Mouse (Mus musculus) gonadal fat pad, adult 2 months (tissue): ENCODE results near the gene Vinac1. TPM values are rescaled to one million over a fixed set of nuclear protein-coding genes. Genes with fewer than 3 reads are reported as not detected.

ENCODE experiments used
- DNase-seq: peaks from one replicate; pipeline ENCODE4 v3.0.0-alpha.2; 2012; ENCODE audit warnings: low read depth
- polyA plus RNA-seq: library from polyadenylated mRNA; depleted of rRNA; stranded (reverse); fragments of >200 nt; gene quantifications from 2 replicates; pipeline ENCODE4 v1.2.3, GENCODE M21; 2012; rRNA removed

Gene Vinac1
- 0.18 and 0.19 TPM in 2 replicates for polyA plus RNA-seq

DNA sequence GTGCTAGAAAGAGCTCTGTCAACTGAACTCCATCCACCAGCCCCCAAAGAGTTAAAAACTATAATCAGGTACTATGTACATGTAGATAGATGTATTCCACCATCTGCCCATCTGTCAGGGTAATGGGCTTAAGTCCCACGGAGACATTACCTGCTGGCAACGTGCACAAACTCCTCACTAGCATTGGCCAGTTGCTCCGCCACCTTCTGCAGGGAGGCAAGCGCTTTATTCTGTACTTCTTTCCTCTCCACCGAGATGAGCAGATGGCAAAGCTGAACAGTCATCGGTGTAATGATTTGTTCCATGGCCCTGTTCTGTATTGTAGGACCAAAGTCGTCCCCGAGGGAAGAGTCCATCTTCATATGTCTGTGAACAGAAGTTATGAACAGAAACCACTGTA, at the start of gene Vinac1:
TSS of gene Vinac1 (minus strand) at position 362 of the 400 bp plus-strand sequence.
- DNase-seq, result no peak

DNA sequence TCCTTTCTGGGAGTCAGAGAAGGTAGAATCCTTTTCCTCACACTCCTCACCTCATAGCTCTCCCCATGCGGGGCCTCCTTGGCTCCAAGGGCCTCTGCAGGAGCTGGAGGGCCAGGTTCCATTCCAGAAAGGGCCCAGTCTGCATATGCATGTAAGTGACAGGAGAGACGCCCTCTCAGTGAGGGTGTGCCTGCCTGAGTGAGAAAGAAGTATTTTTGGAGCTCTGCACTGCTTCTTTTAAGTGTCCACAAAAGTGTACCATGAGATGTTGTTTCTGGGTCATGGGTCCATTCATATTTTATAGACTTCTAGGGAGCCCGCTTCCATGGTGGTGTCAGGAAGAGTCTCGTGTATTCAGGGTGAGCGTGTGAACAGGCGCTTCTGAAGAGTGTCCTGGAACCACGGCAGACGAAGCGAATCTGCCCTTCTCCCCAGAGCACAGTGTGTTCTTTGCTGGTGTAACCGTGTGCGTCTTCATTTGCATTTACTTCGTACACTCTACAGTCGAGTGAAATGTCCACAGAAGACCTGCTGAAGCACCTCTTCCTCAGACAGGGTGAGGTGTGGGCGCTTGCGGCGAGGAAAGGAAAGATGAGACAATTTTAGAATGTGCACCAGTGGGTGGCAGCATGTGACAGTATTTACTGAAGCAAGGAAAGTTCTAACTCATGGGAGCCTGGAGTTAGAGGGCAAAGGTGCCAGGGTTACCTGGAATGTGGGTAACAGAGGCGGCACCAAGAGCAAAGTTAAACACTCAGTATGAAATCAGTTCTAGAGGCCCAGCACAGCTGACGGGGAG, 46.2 kb upstream of the Vinac1 start:
- DNase-seq, result no peak

DNA sequence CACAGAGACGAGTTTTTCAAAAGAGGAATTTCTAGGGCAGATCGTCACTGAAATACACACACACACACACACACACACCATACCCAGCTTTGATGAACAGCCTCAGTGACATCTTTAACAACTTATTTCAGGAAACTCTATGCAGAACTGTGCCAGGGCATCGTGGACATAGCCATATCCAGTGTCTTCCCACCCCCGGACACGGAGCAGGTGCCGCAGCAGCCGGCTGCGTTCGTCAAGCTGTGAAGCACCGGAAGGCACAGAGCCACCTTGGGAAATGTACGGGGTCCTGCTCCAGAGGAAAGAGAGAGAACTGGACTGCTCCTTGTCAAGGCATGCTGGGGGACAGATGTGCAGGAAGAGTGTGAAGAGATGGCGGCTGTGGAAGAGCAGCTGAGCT, 44.8 kb upstream of the Vinac1 start:
- no peak for DNase-seq

DNA sequence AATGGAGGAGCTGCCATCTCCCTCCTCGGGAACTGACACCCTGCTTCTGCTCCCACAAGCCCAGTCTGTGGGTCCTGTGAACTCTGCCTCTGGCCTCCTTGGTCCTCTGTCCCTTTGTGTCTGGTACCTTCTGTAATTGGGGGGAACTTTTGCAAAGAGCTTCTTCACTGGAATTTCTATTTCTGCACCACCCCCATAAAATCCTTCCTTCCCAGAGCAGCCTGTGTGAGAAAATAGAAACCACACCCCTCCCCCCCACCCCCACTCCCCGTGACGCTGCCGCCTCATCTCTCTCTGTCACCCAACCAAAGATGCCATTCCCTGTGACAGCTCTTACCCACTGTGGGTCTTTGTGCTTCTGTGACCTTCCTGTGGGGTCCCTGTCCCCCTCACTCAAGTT, 42.4 kb upstream of the Vinac1 start:
- no peak for DNase-seq

DNA sequence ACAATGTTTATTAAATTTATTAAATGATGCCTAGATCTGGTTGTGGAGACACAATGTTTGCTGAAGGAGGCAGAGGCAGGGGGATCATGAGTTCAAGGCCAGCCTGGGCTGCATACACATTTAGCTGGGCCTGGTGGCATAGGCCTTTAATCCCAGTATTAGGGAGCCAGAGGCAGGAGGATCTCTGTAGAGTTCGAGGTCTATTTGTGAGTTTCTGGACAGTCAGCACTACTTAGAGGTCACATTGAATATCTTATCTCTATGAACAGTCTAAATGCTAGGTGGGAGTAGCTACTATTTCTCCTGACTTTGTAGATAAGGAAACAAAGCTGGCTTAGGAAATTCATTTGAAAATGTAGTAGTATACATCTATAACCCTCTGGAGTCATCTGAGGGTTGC, 39.5 kb upstream of the Vinac1 start:
- DNase-seq, result no peak

DNA sequence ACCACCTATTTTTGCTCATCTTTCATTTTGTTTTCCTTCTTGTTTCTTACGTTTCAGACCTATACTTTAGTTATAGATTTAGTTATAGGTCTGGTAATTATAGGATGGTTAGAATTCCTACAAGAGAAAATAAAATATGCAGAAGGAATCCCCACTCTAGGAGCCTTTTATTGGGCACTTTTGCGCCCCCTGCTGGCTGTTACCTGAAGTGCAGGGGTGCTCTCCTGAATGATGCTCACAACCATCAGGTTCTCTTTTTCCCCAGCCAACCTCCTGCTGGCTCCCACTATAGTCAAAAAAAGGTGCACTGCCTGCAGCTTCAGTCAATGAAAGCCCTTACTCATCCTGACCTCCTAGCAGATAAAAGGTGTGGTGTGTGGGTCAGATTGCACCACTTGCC, 37.0 kb upstream of the Vinac1 start:
- no peak for DNase-seq

DNA sequence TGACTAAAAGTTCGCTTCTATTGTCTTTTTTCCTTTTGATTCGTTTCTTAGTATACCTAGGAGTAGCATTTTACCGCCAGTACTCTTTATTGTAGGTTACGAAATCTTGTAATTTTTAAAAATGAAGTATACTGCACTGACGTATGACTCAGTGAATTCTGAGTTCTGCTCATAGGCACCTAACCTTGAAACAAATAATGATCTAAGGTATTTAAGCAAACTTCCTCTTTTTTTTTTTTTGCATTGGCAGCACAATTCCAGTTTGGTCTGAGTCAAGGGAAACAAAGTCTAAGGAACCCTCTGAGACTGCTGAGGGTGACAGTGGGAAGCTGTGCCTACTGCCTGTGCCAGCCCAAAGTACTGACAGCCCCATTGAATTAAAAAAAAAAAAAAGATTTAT, 35.5 kb upstream of the Vinac1 start:
- no peak for DNase-seq

DNA sequence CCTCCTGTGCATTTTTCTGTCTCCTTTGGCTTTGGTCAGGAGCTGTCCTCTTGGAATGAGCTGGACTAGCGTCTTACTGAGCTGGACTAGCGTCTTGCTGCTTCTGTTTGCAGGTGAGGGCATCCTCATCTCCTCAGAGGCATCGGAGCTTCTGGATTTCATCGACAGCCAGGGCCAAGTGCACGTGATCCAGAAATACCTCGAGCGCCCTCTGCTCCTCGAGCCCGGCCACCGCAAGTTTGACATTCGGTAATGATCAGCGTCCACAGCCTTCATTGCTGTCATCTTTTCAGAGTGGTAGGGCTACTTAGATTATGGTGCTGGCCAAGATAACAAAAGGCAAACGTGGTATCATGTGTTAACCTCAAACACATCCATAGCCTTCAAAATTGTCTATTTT, 33.1 kb upstream of the Vinac1 start:
- DNase-seq, result no peak

DNA sequence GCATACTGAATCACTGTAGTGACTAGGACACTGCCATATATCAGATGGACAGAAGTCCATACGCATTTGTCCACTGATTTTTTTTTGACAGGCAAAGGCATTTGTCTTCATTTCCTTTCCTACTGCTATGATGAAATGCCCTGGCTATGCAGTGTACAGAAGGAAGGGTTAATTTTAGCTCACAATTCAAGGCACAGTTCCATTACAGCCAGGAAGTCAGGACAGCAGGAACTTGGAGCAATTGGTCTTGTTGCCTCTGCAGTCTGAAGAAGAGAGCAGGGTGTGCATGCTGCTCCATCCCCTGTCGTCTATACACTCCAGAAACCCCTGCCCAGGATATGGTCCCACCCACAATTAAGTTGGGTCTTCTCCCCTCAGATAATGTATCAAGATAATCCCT, 31.2 kb upstream of the Vinac1 start:
- no peak for DNase-seq

DNA sequence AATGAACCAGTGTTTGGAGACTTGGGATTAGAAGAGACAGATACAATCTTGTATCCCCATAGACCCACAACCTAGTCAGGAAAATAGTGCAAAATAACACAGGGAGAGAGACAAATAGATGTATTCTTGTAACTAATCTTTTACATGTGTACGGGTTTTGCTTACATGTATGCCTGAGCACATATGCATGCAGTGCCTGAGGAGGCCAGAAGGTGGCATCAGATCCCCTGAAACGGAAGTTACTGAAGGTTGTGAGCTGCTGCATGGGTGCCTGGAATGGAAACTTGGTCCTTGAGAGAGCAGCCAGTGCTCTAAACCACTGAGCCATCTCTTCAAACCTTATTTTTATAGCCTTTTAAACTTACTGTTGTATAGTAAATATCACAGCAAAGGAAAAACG, 30.3 kb upstream of the Vinac1 start:
- no peak for DNase-seq

DNA sequence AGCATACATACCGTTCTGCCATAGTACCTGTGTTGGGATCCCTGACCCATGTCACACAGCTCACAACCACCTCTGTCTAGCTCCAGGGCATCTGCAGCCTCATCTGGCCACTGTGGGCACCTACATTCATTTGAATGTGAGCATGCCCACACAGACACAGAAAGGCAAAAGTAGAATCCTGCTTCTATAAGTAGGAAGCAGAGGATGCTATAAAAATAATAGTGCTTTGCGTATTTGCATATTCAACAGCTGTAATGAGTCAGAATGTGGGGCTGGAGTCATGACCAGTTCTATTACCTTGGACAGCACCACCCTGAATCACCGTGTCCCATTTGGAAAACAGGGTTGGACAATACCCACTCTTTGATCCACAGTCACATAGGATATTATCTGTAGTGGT, 22.3 kb upstream of the Vinac1 start:
- no peak for DNase-seq

DNA sequence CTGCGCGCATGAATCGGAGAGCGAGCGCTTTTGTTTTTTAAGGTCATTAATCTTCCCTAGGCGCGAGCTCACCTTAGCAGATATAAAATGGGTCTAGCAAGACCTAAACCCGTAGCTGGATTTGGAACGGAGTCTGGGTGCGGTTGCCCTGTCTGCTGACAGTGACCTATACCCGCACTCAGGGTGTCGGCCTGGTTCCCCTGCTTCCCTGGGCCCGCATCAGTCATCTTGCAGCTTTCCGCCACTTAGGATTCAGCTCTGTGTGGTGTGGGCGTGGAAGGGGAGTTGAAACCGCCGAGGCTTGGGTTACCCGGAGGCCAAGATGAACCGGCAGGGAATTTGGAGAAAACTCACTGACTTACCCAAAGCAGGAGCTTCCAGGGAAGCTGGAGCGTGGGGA, 18.4 kb upstream of the Vinac1 start:
- no peak for DNase-seq

DNA sequence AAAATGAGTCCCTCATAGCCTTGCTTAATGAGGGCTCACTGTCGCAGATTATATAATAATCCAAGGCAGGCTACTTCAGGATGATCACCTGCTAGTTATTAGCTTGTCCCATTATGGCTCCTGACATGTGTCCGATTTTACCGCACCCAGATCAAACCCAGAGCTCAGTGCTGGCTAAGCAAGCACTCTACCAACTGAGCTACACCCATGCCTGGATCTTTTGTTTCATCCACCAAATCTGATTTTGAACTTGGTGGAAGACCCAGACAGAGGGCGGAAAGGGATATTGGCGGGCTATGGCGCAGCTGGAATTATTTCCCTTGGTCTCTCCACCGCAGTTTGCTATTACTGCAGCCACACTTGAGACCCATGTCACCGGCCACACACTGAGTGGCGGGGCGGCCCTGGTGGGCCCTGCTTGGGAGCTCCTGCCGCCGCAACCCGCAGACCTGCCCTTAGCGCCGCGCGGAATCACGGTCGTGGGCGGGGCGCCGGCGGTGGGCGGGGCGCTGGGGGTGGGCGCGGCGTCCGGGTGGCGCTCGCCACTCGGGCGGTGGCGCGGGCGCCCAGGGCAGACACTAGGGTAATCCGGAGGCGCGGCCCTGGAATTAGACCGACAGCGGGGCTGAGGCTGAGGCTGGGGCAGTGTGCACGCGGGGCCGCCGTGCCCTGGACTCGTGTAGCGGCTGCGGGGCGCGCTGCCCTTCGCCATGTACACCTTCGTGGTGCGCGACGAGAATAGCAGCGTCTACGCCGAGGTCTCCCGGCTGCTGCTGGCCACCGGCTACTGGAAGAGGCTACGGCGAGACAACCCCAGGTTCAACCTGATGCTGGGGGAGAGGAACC, 17.7 kb upstream of the Vinac1 start, which contains the start of gene Ttl:
TSS of gene Ttl (plus strand) at position 506 of the 846 bp plus-strand sequence.
- no peak for DNase-seq

DNA sequence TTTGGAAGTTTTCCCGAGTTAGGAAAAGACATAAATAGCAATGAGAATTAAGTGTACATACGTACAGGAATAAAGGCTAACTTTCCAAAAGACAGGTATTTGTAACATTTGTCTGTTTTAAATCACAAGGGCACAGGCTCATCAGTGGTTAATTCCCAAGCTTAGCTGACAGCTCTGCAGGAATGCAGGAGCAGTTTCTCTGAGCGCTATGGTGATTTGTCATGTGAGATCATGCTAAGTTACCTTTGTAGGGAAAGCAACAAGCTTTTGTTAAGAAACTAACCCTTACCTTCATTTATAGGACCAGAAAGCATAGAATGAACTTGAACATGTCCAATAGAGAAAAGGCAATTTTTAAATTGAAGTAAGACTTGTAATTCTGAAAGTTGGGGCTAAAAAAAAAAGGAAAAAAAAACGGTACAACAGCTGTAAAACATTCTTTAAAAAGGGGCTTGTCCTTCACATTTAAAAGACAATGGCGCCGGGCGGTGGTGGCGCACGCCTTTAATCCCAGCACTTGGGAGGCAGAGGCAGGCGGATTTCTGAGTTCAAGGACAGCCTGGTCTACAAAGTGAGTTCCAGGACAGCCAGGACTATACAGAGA, 13.6 kb upstream of the Vinac1 start:
- DNase-seq, result no peak

DNA sequence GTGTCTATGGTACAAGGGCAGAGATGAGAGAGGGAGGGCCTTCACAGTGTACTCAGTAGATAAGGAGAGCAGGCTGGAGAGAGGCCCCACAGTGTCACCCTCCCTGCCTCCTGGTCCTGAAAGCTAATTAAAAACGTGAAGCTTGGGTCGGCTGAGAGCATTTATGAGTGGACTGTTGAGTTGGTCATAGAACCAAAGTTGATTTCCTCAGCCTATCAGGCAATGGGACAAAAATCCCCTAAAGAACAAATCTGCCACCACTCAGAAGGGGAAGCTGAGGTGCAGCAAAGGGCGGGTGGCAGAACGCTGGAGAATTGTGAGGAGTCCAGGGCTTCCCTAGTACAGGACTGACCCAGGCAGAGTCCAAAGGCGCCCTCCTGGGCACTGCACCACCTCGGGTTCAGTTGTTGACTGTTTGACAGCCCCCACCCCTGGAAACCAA, 10.0 kb upstream of the Vinac1 start:
- DNase-seq, result no peak

DNA sequence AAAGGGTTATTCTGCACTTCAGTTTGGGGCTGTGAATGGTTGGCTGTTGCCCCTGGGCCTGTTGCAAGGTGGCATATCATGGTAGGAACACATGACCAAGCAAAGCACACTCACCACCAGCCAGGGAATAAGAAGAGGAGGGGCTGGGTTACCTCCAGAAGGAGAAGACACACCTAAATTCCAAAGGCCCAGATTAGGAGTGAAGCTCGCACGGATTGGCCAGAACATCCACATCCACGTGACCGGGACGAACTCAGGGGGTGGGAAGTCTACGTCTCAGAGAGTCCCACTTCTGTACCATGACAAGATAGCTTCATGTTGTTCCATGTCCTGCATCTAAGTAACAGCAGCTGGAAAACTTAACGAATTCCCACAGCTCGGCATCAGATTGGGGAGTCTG, 9.3 kb upstream of the Vinac1 start:
- no peak for DNase-seq

DNA sequence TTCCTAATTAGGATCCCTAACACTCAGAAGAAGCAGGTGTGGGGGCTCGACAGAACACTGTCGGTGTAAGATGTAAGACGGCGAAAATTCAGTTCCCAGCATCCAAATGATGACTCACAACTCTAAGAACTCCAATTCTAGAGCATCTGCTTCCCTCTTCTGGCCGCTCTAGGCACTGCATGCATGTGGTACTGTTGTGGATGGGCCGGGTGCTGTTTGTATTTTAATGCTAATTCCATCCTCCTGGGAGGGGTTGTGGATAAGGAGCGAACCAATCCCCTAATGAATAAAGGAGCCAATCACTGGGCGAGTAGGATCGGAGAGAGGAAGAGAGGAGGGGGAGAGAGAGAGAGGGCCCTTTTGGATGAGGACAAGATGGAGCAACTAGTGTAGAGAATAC, 8.6 kb upstream of the Vinac1 start:
- no peak for DNase-seq

DNA sequence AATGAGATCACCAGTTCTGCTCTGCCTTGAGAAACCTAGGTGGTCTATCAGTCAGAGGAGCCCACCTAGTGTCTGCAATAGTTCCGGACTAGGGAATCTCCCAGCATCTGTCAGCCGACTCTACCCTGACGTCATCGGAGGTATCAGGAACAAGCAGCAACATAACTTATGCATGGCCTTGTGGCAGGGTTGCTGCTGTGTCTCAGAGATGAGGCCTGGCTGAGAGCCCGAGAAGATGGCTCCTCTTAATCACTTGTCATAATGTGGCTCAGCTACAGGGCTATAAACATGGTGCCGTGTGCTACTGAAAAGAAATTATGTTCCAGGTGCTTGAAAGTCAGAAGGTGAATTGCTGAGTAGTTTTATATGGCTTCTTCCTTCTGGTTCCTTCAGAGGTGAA, 7.8 kb upstream of the Vinac1 start:
- DNase-seq, result no peak

DNA sequence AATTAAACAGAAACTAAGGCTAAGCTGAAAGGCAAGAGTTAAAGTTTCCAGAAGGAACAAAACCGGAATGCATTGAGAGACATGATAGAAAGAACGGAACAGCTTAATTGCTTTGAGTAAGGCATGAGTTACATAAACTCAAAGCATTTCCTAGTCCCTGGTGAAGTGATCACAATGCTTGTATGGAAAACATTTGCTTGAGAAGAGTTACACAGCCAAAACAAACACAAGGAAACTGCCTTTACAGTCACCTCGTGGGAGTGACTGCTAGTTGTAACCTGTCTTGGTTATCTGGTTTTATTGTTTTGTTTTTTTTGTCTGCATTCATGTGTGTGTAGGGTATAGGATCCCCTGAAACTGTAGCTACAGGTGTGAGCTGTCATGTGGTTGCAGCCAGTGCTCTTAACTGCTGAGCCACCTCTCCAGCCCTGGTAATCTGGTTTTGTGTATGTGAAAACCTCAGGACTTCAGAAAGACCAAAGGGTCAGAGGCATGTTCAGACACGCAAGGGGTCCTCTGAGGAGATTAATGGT, 4.5 kb upstream of the Vinac1 start:
- DNase-seq, result peak; percentile 75

DNA sequence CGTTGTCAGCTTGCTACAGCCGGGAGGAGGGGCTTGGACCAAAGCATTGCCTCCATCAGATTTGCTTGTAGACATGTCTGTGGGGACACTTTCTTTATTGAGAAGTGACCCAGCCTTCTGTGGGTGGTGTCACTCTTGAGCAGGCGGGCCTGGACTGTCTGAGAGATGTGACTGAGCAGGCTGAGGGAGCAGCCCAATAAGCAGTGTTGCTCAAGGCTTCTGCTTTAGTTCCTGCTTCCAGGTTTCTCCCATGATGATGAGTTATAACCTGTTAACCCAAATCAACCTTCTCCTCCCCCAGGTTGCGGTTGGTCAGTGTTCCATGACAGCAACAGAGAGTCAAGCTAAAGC, 1.2 kb downstream of the Vinac1 start:
- DNase-seq, result no peak

DNA sequence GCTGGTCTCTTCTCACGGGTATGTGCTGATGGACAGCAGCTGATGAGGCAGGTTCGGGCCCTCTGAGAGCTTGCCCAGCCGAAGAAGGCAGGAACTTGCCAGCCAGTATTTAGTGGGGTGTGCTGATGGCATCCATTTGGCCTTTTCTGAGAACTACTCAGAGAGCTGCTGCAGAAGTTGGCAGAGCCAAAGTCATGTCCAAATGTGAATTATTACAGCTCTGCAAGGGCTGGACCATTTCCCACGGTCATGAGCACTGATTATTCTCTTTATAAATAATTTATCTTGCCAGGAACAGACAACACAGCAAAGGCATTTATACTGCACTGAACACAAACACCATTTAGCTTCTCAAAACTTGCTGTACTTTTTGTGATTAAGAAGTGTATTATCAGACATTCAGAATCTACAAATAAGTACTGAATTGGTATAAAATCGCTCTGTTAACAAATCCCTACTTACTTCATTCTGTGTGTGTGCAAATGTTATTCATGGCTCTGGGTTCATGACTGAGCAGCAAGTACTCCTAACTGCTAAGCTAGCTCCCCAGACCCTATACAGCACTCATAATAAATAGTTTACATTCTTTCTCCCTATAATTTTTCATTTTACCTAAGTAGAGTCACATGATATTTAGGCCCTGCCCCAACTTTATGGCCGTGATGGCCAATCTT, 1.7 kb downstream of the Vinac1 start:
- no peak for DNase-seq

DNA sequence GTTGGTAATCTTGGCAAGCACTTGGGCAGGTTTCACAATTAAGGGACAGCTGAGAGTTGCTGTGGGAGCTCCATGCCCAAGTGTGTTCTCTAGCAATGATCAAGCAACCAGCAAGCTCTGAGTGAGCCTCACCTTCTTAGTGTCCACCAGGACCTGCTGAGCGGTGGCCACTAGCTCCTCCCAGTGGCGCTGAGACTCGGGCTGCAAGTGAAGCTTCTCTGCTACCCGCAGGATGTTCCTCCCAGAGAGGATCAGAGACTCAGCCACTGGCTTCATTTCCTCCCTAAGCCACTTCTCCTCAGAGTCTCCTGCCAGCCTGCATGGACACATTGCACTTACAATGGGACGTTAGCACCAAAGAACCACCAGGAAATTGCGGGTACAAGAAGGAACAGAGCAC, 7.4 kb downstream of the Vinac1 start:
- no peak for DNase-seq
